Mouse (Mus musculus) adrenal gland, adult (tissue): ENCODE data around the gene Traf5.

Experiments
- DNase-seq, 2 experiments: peaks; one replicate each; pipeline ENCODE4 v3.0.0; 2022 to 2023; ENCODE audit warnings: low spot score in 1 of 2; ENCODE audit not compliant: inconsistent age in 2 of 2

Gene Traf5

DNA sequence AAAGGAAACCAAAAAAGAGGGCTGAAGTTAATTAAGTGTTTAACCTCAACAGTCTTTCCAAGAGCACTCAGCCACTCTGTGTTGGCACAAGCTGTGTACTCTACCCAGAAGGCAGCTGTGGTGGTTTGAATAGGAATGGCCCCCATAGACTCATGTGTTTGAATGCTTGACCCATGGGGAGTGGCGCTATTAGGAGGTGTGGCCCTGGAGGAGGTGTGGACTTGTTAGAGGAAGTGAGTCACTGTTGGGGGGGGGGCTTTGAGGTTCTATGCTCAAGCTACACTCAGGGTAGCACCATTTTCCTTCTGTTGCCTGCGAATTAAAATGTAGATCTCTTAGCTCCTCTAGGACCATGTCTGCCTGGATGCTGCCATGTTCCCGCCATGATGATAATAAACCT lies 25.4 kb downstream of the Traf5 start:
- no peak for DNase-seq

- no peak for DNase-seq
These were observed 29.0 kb downstream of the Traf5 start for GRCm38 (mm10) chr1:192063209-192063946.

- DNase-seq: no peak
These were observed 29.7 kb downstream of the Traf5 start for GRCm38 (mm10) chr1:192062682-192063081.

DNA sequence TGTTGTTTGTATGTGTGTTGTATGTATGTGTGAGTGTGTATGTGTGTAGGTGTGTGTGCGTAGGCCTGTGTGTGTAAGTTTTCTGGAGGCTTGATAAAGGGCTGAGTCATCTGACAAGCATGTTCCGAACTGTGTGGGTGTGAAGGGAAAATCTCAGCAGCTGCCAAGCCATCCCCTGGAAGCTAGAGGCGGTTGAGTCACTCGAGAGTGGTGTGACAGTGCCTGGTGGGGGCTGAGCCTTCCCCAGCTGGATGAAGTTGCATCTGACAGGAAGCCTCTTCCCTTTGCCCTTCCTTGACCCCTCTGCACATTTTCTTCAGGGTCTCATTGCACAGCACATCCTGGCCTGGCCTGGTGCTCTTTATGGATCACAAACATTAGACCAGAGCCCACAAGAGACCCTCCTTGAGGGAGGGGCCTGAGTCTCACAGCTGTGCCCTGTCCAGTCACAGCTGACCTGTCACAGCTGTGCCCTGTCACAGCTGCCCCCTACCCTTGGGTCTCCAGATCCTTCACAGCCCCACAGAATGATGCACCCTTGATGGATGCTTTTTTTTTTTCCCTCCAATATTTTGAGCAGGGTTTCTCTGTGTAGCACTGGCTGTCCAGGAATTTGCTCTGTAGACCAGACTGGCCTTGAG lies 30.6 kb downstream of the Traf5 start:
- peak; percentile 80 to 81 for DNase-seq

DNA sequence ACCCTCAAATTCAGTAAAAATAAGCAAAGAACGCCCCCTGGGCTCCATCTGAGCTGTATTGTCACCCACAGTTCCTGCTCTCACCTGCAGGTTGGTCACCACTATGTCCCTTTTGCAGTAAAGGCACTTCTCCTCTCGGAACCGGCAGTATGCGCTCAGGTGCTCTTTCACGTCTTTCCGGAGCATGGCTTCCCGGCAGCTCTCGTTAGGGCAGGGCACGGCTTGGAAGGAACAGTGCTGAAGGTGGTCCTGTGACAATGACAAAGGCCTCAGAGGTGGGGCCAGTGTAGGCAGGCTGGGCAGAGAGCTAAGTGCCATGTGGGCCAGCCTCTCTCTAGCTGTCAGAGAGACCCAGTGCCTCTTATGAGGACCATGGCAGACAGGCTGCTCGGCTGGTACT lies 33.4 kb downstream of the Traf5 start:
- no peak for DNase-seq

- no peak for DNase-seq
These were observed 38.6 kb downstream of the Traf5 start for GRCm38 (mm10) chr1:192053726-192054125.

DNA sequence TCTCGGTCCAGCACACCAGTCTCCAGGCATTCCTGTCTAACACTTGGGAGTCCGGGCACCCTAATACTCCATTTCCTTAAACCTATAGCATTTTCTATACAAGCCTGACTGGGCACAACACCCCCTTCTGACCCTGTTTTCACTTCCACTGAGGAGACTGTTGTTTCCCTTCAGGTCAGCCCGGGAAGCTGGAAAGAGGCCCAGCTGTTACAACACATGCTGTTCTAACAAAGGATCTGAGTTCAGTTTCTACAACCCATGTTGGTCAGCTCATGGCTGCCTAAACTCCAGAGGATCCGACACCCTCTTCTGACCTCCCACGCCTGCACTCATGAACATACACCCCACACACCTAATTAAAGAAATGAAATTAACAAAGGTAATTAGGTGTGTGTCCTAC lies 39.4 kb downstream of the Traf5 start:
- no peak for DNase-seq

DNA sequence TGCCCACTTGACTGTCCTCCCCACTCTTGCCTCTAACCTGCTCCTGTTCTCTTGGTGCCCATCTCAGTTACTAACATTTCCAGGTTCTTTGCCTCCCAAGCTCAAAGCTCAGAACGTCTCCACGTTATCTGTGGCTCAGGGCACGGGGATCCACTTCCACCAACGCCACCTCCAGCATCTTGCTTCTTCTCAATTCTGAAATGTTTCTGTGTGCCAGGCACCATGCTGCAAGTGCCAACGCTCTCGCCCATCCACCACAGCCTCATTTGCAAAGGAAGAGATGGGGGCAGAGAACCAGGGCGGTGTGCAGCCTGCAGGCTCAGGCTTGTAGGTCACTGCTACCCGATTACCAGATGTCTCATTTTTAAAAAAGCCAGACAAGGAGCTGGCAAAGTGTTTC lies 39.9 kb downstream of the Traf5 start:
- no peak for DNase-seq

DNA sequence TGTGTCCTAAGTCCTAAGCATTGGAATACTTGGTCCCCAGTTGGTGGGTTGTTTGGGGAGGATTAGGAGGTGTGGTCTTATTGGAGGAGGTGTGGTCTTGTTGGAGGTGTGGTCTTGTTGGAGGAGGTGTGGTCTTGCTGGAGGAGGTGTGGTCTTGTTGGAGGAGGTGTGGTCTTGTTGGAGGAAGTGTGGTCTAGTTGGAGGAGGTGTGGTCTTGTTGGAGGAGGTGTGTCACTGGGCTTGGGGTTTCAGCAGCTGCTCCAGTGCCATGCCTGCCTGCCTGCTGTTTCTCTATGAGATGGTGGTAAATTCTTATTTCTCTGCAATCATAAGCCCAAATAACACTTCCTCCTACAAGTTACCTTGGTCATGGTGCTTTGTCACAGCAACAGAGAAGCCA lies 93.3 kb downstream of the Traf5 start:
- no peak for DNase-seq

DNA sequence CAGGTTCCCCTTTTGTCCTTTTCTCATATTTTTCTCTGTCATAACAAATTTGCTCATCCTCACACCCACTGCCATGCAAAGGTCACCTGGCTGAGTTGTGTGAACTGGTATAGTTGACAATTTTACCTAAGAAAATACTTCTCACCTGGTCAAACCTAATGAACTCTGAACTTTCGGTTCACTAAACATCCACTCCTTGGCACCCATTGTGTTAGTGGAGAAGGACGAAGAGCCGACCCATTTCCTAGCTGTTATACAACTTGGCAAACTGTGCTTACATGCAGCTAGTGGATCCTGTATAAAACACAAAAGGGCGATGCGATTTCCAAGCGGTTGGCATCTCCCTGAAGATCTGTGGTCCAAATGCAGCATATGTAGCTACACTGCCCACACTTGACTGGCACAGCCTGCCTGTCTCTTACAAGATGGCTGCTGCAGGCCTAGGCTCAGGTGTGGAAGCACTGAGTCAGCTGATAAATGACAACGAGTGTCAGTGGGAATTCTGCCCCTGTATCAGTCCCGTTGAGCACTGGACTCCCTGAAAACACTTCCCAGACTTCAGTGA lies 95.7 kb downstream of the Traf5 start:
- no peak for DNase-seq

DNA sequence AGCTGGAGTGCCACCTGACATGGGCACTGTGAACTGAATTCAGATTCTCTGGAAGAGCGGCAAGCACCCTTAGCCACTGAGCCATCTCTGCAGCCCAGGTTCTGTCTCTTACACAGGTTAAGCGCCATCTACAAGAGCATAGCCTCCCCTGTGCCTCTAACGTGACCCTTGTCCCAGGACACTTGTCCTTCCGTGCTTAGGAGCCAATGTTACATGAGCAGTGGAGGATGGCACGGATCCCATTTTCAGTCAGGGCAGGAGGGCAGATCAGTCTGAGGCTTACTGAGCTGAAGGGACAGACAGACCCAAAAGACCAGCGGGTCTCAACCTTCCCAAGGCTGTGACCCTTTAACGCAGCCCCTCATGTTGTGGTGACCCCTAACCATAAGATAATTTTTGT lies 96.4 kb downstream of the Traf5 start:
- DNase-seq: no peak

- peak; percentile 48 to 83 for DNase-seq
These were observed 96.9 kb downstream of the Traf5 start for GRCm38 (mm10) chr1:191995488-191995887.

- DNase-seq: peak in 1 of 2 experiments; percentile 43
These were observed 97.9 kb downstream of the Traf5 start for GRCm38 (mm10) chr1:191994476-191994875.

DNA sequence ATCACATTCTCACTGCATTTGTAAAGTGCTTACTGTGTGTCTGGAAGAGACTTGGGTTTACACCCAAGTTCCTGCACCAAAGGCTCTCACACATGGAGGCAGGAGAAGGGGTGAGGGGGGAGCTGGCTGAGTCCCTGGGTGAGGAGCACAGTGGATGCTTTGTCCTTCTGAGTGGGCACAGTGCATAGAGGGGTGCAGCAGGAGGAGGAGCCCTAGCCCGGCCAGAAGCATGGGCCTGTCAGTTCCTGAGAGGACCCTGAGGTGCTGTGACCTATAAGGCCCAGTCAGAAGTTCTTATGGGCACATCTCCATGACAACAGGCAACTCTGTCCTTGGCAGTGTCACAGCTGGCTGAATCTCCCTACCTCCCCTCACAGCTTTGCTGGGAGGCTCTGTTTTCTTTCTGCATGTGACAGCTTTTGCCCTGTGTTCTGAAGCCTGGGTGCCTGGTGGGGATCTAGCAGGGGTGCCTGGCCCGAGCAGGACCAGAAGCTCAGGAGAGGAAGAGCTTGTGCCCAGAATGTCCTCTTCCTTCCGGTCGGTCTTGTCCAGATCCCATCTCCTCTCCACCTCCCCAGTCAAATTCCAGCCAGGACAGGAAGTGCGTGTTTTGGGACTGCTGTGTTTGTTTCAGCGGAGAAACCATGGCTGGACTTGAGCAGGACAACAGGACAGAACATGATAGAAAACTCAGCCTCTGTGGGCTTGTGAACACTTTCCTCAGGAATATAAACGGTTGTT lies 100.1 kb downstream of the Traf5 start:
- peak in 1 of 2 experiments; percentile 65 for DNase-seq

GRCm38 (mm10) chr1:191989994-191990393 lies 102.4 kb downstream of the Traf5 start:
- peak; percentile 96 to 98 for DNase-seq

DNA sequence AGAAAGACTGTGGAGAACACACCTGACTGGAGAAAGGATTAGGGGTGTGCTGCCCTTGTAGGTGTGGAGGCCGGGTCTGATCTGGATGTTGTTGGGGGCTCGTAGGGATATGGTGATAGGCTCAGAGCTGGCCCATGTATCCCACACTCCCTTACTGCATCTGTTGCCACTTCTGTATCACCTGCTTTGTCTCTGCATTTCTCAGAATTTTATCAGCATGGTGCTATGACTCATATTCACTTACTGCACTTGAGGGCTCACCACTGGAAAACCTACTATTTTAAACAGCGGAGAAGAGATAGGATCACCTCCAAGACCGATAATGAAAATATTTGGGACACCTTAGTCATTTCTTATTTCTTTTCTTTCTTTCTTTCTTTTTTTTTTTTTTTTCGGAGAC lies 103.3 kb downstream of the Traf5 start:
- DNase-seq: peak in 1 of 2 experiments; percentile 34

GRCm38 (mm10) chr1:191988646-191989045 lies 103.7 kb downstream of the Traf5 start:
- DNase-seq: no peak

DNA sequence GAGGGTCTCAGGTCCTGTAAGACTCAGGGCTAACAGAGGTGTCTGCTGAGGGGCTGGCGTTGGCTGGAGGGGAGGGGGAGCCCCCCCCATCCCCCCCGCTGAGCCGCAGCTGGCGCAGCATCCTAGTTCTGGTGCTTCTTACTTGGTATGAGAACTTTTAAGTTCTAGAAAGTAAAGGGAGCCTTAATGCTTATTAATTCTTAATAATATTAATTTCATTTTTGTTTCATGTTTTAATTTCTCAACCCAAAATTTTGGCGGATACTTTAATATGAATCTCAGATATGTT lies 104.9 kb downstream of the Traf5 start:
- no peak for DNase-seq

GRCm38 (mm10) chr1:191986674-191987480 lies 105.5 kb downstream of the Traf5 start:
- no peak for DNase-seq

GRCm38 (mm10) chr1:191981426-191982102 lies 110.8 kb downstream of the Traf5 start:
- DNase-seq: peak in 1 of 2 experiments; percentile 31
